ENCODE assay signal across 9 mouse cellular contexts in the genomic region with DNA sequence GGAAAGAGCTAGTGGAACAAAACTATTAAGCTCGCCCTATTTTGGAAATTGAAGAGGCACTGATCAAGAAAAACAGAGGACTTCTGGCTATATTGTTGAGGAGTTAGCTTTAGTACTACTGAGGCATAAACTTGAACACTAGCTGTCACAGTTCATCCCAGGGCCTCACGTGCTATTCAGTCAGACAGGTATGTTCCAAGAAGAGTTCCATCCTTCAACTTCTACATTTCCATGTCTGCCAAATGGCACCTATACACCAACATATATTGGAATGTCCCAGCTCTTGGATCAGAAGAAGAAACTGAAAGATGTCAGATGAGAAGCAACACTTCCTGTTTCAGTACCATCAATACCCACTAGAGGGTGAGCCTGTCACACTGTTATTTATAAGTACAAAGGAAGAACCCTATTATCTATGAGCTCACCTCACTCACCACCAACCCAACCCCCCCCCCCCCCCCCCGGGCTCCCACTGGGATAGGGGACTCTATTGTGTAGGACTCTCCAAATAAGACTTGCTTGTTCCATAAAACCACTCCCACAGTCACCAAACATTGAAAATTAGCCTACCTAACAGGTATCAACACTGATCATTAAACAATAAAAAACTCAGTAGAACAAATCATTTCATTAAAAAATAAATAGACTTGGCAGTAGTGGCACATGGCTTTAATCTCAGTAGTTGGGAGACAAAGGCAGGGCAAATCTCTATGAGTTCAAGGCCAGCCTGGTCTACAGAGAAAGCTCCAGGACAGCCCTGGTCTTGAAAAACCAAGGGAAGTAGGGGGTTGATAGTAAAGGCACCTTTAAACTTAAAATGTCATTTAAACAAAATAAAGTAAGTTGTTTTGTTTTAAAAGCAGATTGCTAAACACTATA. TPM values are rescaled to one million over a fixed set of nuclear protein-coding genes. Genes with fewer than 3 reads are reported as not detected.
DNase-seq lines count a peak whose midpoint lies in the region; ATAC-seq and TF ChIP-seq lines count a peak whose summit lies in the region.
"Had no signal": no experiment of that assay in that cellular context is flagged by ENCODE, and none has a peak within 500 bp of the region (broad histone marks: within the 10 kb centered on the region; RNA-seq: fewer than 3 reads in every experiment).

No protein-coding gene starts in this region.

- no peak overlapping the region for H3K4me2 ChIP-seq in kidney, embryonic 14.5 days (replicated peaks; ENCODE audit: low read depth, low read length)
- H3K4me2 ChIP-seq in hindbrain, embryonic 11.5 days (replicated peaks; ENCODE audit: low read depth, low read length), result no peak overlapping the region
- H3K4me2 ChIP-seq in liver, embryonic 16.5 days (ENCODE audit: low read depth, low read length), result no peak overlapping the region

- peaks cover 73% of the 10 kb centered on the region for H3K36me3 ChIP-seq in kidney, embryonic 14.5 days (ENCODE audit: control insufficient read depth, insufficient read depth, low read length)
- H3K36me3 ChIP-seq in hindbrain, embryonic 11.5 days (ENCODE audit: control insufficient read depth, insufficient read depth, low read length), result peaks cover 12% of the 10 kb centered on the region
- peaks cover 25% of the 10 kb centered on the region for H3K36me3 ChIP-seq in liver, embryonic 16.5 days (ENCODE audit: control insufficient read depth, insufficient read depth)

- no peaks in the 10 kb centered on the region for H3K9me3 ChIP-seq in kidney, embryonic 14.5 days (ENCODE audit: control insufficient read depth, low read length)
- H3K9me3 ChIP-seq in hindbrain, embryonic 11.5 days (ENCODE audit: control insufficient read depth, low read length), result no peaks in the 10 kb centered on the region
- no peaks in the 10 kb centered on the region for H3K9me3 ChIP-seq in liver, embryonic 16.5 days (replicated peaks; ENCODE audit: control insufficient read depth, low read length)

- no peaks in the 10 kb centered on the region for H3K27me3 ChIP-seq in kidney, embryonic 14.5 days (ENCODE audit: control insufficient read depth, insufficient read depth, low read length)
- H3K27me3 ChIP-seq in Patski, result no peaks in the 10 kb centered on the region
- no peaks in the 10 kb centered on the region for H3K27me3 ChIP-seq in hindbrain, embryonic 11.5 days (ENCODE audit: control insufficient read depth, insufficient read depth, low read length)
- no peaks in the 10 kb centered on the region for H3K27me3 ChIP-seq in liver, embryonic 16.5 days (ENCODE audit: control insufficient read depth, insufficient read depth, low read depth, low read length)

- CTCF ChIA-PET in Patski (lab: Charles Lee), result interaction anchor here (0.6 to 5.1 kb wide), 24 partner anchors 8 to 161 kb away, joined by 3 to 77 read pairs (median 4); a partner anchor contains a TSS

- H3K4me1 ChIP-seq in kidney, embryonic 14.5 days (ENCODE audit: control insufficient read depth, insufficient read depth, low read length), result no peaks in the 10 kb centered on the region
- no peaks in the 10 kb centered on the region for H3K4me1 ChIP-seq in hindbrain, embryonic 11.5 days (replicated peaks; ENCODE audit: control insufficient read depth, insufficient read depth, low read length)
- H3K4me1 ChIP-seq in liver, embryonic 16.5 days (ENCODE audit: control insufficient read depth, low read depth, low read length), result peaks cover 6% of the 10 kb centered on the region; the same call in 1 of the 2 replicates

- TF ChIP-seq CTCF in Patski (IDR thresholded peaks at IDR 0.05), result peak; percentile 66

- H3K27ac ChIP-seq in kidney, embryonic 14.5 days (ENCODE audit: low read depth, low read length), result no peak overlapping the region
- H3K27ac ChIP-seq in hindbrain, embryonic 11.5 days (ENCODE audit: low read depth, low read length), result no peak overlapping the region
- H3K27ac ChIP-seq in liver, embryonic 16.5 days (ENCODE audit: low read length), result no peak overlapping the region

- 84% methylated on average over 3 of the region's 3 CpGs for WGBS in kidney, embryonic 14.5 days
- 81% methylated on average over 3 of the region's 3 CpGs for WGBS in hindbrain, embryonic 11.5 days
- WGBS in liver, embryonic 16.5 days (ENCODE audit: insufficient replicate concordance), result 43% methylated on average over 3 of the region's 3 CpGs

- in situ Hi-C loops in Patski (cut with MboI; ENCODE audit: low pct_unique_long_range_greater_than_20kb), result loop anchor here (5.0 kb wide), 1 partner anchor 34 kb away; a partner anchor contains a TSS

- H3K4me3 ChIP-seq in kidney, embryonic 14.5 days (ENCODE audit: low read length), result no peak overlapping the region
- no peak overlapping the region for H3K4me3 ChIP-seq in hindbrain, embryonic 11.5 days (ENCODE audit: low read depth, low read length)
- no peak overlapping the region for H3K4me3 ChIP-seq in liver, embryonic 16.5 days (ENCODE audit: low read depth, low read length)

- POLR2A ChIA-PET in Patski (lab: Charles Lee), result interaction anchor here (0.6 to 1.6 kb wide), 3 partner anchors 32 to 137 kb away, joined by 3 to 4 read pairs (median 3); a partner anchor contains a TSS

- no peak overlapping the region for H3K9ac ChIP-seq in kidney, embryonic 14.5 days (ENCODE audit: low read depth, low read length)
- H3K9ac ChIP-seq in hindbrain, embryonic 11.5 days (ENCODE audit: low read depth, low read length), result no peak overlapping the region
- no peak overlapping the region for H3K9ac ChIP-seq in liver, embryonic 16.5 days (ENCODE audit: low read depth, low read length)

- 0 out of 2 replicates have a peak, but pooled peaks have one; percentile 33 for ATAC-seq in kidney, embryonic 14.5 days (ENCODE audit: low FRiP score, low TSS enrichment)
- no peak for ATAC-seq in Patski
- ATAC-seq in hindbrain, embryonic 11.5 days (ENCODE audit: low FRiP score), result peak; percentile 82
- ATAC-seq in liver, embryonic 16.5 days (ENCODE audit: low read depth), result peak; percentile 45; the same call in 1 of the 2 replicates
- ATAC-seq in neutrophil, adult 5-6 weeks (ENCODE audit: extremely low read depth, insufficient number of reproducible peaks, low FRiP score, poor library complexity, severe bottlenecking), result peak; percentile 97

- DNase-seq in kidney, adult 11 months, result no peak
- no peak for DNase-seq in Patski (ENCODE audit: low read depth, low spot score)
- DNase-seq in embryo, embryonic 9.5 days (ENCODE audit: extremely low spot score), result peak; percentile 47
- DNase-seq in hindbrain, embryonic 11.5 days (ENCODE audit: low spot score), result peak; percentile 58
- DNase-seq in ovary, postnatal 10 days (ENCODE audit: low spot score), result no peak

RNA-seq across cellular contexts. Expression of a gene that starts 32.7 kb away (rescaled TPM):
- polyA plus RNA-seq in kidney, embryonic 14.5 days (2014; fragmentation: Nextera tagmentation; extraction: Ambion mirVana), result 29.1 and 53.6 TPM in 2 replicates
- 102 TPM for polyA plus RNA-seq in Patski (2021)
- polyA plus RNA-seq in hindbrain, embryonic 11.5 days (2014; fragmentation: Nextera tagmentation; extraction: Ambion mirVana), result 37.3 and 44.7 TPM in 2 replicates
- 14.9 and 16.0 TPM in 2 replicates for polyA plus RNA-seq in liver, embryonic 16.5 days (2015; fragmentation: Nextera tagmentation; extraction: Ambion mirVana)
- 2.1 and 4.2 TPM in 2 replicates for total RNA-seq in neutrophil, adult 5-6 weeks (2017)

RNA-seq across cellular contexts. Expression of a gene that starts 41.0 kb away (rescaled TPM):
- 0.24 and 0.31 TPM in 2 replicates for polyA plus RNA-seq in kidney, embryonic 14.5 days (2014; fragmentation: Nextera tagmentation; extraction: Ambion mirVana)
- polyA plus RNA-seq in Patski (2021), result 0.10 TPM
- 0.20 and 0.27 TPM in 2 replicates for polyA plus RNA-seq in hindbrain, embryonic 11.5 days (2014; fragmentation: Nextera tagmentation; extraction: Ambion mirVana)
- polyA plus RNA-seq in liver, embryonic 16.5 days (2015; fragmentation: Nextera tagmentation; extraction: Ambion mirVana), result 0.04 TPM in 2 replicates
- total RNA-seq in neutrophil, adult 5-6 weeks (2017), result not detected in 2 replicates
- total RNA-seq: layer of hippocampus, postnatal 14 days had no signal

RNA-seq across cellular contexts. Expression of a gene that starts 52.7 kb away (rescaled TPM):
- 404 and 541 TPM in 2 replicates for polyA plus RNA-seq in kidney, embryonic 14.5 days (2014; fragmentation: Nextera tagmentation; extraction: Ambion mirVana)
- polyA plus RNA-seq in Patski (2021), result 60.4 TPM
- polyA plus RNA-seq in hindbrain, embryonic 11.5 days (2014; fragmentation: Nextera tagmentation; extraction: Ambion mirVana), result 396 and 408 TPM in 2 replicates
- polyA plus RNA-seq in liver, embryonic 16.5 days (2015; fragmentation: Nextera tagmentation; extraction: Ambion mirVana), result 66.4 and 73.3 TPM in 2 replicates
- total RNA-seq in neutrophil, adult 5-6 weeks (2017), result 20.6 and 24.8 TPM in 2 replicates

RNA-seq across cellular contexts. Expression of a gene that starts 60.0 kb away (rescaled TPM):
- polyA plus RNA-seq in kidney, embryonic 14.5 days (2014; fragmentation: Nextera tagmentation; extraction: Ambion mirVana), result not detected in 2 replicates
- polyA plus RNA-seq in Patski (2021), result not detected
- not detected in 2 replicates for polyA plus RNA-seq in hindbrain, embryonic 11.5 days (2014; fragmentation: Nextera tagmentation; extraction: Ambion mirVana)
- polyA plus RNA-seq in liver, embryonic 16.5 days (2015; fragmentation: Nextera tagmentation; extraction: Ambion mirVana), result not detected in 2 replicates
- 0.12 TPM in 1 of 2 replicates, not detected in the other for total RNA-seq in neutrophil, adult 5-6 weeks (2017)

Comparison
In these comparisons a context has a peak if more than half of its experiments do, and no peak if none do; other contexts are left out.
1. DNase-seq: peak in embryo, embryonic 9.5 days (single experiment) and hindbrain, embryonic 11.5 days (single experiment); none in kidney, adult 11 months (single experiment), Patski (single experiment) and ovary, postnatal 10 days (single experiment).